Mouse (Mus musculus) spleen, adult 2 months (tissue): ENCODE results near the gene Vapb.

ENCODE experiments used
- CTCF ChIP-seq: fragments of 200-500 bp; IDR thresholded peaks from 2 replicates; pipeline ENCODE4 v1.5.1; 2011; ENCODE audit warnings: mild to moderate bottlenecking, inconsistent platforms; ENCODE audit not compliant: insufficient read depth, insufficient read length, insufficient replicate concordance; ENCODE audit errors: extremely low read depth
- POLR2A ChIP-seq: fragments of 200-500 bp; IDR thresholded peaks from 2 replicates; pipeline ENCODE4 v1.6.1; 2011; ENCODE audit warnings: low read depth, low read length, inconsistent platforms

DNA sequence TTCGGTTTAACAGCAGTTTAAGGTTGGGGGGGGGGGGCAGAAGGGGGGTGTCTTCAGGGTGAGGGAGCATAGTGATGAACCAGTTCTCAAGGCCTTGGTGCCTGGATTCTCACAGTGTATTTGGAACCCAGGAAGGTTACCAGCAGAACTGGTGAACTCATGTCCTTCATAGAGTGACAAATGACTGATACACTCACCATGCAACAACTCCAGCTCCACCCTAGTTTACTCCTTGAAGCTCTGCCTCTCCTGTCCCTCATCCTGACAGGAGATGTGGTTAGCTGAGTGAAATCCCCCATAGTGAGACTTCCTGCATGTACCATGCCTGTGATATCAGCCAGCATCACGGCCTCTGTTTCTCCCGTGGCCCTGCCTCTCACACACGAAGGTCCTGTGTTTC lies 24.1 kb upstream of the Vapb start:
- TF ChIP-seq CTCF, result no peak
- TF ChIP-seq POLR2A, result no peak
